Mouse (Mus musculus) lung, postnatal 0 days (tissue): Measurements from ENCODE around the gene Chic2. TPM values are rescaled to one million over a fixed set of nuclear protein-coding genes. Genes with fewer than 3 reads are reported as not detected.

Experiments
- ATAC-seq: fragments of 200-750 bp; cut with Nextera tagmentation; 2 replicates; pipeline ENCODE4 v1.8.0; 2017; ENCODE audit warnings: moderate library complexity
- DNase-seq: peaks from one replicate; pipeline ENCODE4 v3.0.0-alpha.2; 2016; ENCODE audit warnings: low spot score
- H3K27ac ChIP-seq: fragments of 300-500 bp; sonication (generic); 2 replicates; pipeline ENCODE4 v1.5.1; 2014; ENCODE audit warnings: antibody characterized with exemption, mild to moderate bottlenecking, low read length, mixed read lengths
- H3K27me3 ChIP-seq: fragments of 300-500 bp; sonication (generic); replicated peaks from 2 replicates; pipeline ENCODE4 v1.6.1; 2014; ENCODE audit warnings: low read length, mixed read lengths; ENCODE audit not compliant: insufficient read depth
- H3K36me3 ChIP-seq: fragments of 300-500 bp; sonication (generic); 2 replicates; pipeline ENCODE4 v1.6.1; 2014; ENCODE audit warnings: low read length, mixed read lengths; ENCODE audit not compliant: insufficient read depth
- H3K4me1 ChIP-seq: fragments of 300-500 bp; sonication (generic); 2 replicates; pipeline ENCODE4 v1.6.1; 2014; ENCODE audit warnings: antibody characterized with exemption, low read depth, low read length, mixed read lengths; ENCODE audit not compliant: insufficient read depth
- H3K4me2 ChIP-seq: fragments of 300-500 bp; sonication (generic); replicated peaks from 2 replicates; pipeline ENCODE4 v1.6.1; 2014; ENCODE audit warnings: low read depth, mild to moderate bottlenecking, low read length, moderate library complexity, mixed read lengths
- H3K4me3 ChIP-seq: fragments of 300-500 bp; sonication (generic); 2 replicates; pipeline ENCODE4 v1.5.1; 2014; ENCODE audit warnings: low read depth, low read length
- H3K9ac ChIP-seq: fragments of 300-500 bp; sonication (generic); replicated peaks from 2 replicates; pipeline ENCODE4 v1.6.1; 2014; ENCODE audit warnings: low read depth, mild to moderate bottlenecking
- H3K9me3 ChIP-seq: fragments of 300-500 bp; sonication (generic); 2 replicates; pipeline ENCODE4 v1.6.1; 2016; ENCODE audit warnings: low read length, mixed read lengths
- CTCF ChIP-seq: IDR thresholded peaks from 2 replicates; pipeline ENCODE4 v1.5.1; 2016; ENCODE audit warnings: antibody characterized with exemption, mild to moderate bottlenecking
- EP300 ChIP-seq: IDR thresholded peaks from 2 replicates; pipeline ENCODE4 v1.6.1; 2016; ENCODE audit warnings: antibody characterized with exemption, mild to moderate bottlenecking, control low read depth
- WGBS: fragments of 180-500 bp; shearing (Covaris S2); extraction: QIAGEN DNeasy Blood & Tissue Kit; methylation state at CpG from one replicate; pipeline ENCODE4 v1.1.7; 2014; 5-methylcytosine and 5-hydroxymethylcytosine counted together
- polyA plus RNA-seq: library from polyadenylated mRNA; unstranded; fragments of >200 nt; fragmentation: Nextera tagmentation; extraction: Ambion mirVana; gene quantifications from 2 replicates; pipeline ENCODE4 v1.2.1, GENCODE M21; 2015

Gene Chic2
- polyA plus RNA-seq, 1 experiment from 2014 or later = 56.9 TPM

GRCm38 (mm10) chr5:75046681-75047321 lies 2.2 kb upstream of the Chic2 start:
- Histone ChIP-seq H3K9ac (no peak overlapping the region), H3K4me1 (peaks cover 6% of the 10 kb centered on the region; the same call in 1 of the 2 replicates), H3K9me3 (no peaks in the 10 kb centered on the region), H3K4me3 (no peak overlapping the region), H3K27me3 (no peaks in the 10 kb centered on the region), H3K27ac (no peak overlapping the region), H3K4me2 (peak overlapping the region; percentile 32), H3K36me3 (no peaks in the 10 kb centered on the region)
- TF ChIP-seq EP300 (peak; percentile 46; the same call in 1 of the 2 replicates), CTCF (no peak)
- ATAC-seq (peak; percentile 18), DNase-seq (peak; percentile 90)
- 19% methylated on average over 15 of the region's 15 CpGs for WGBS

- WGBS = 77% methylated on average over 7 of the region's 7 CpGs
- H3K27ac ChIP-seq = no peak overlapping the region; the same call in 1 of the 2 replicates
- no peaks in the 10 kb centered on the region for H3K9me3 ChIP-seq
- DNase-seq = peak; percentile 16
- no peak for ATAC-seq
- H3K4me3 ChIP-seq = no peak overlapping the region
- H3K27me3 ChIP-seq = no peaks in the 10 kb centered on the region
- no peaks in the 10 kb centered on the region for H3K36me3 ChIP-seq
- H3K4me1 ChIP-seq = peaks cover 8% of the 10 kb centered on the region; the same call in 1 of the 2 replicates
- no peak overlapping the region for H3K4me2 ChIP-seq
- TF ChIP-seq CTCF (no peak), EP300 (no peak)
- no peak overlapping the region for H3K9ac ChIP-seq
These were observed 797 bp upstream of the Chic2 start for GRCm38 (mm10) chr5:75045371-75045770.

GRCm38 (mm10) chr5:75043621-75044301 lies 813 bp downstream of the Chic2 start:
- 1% methylated on average over 36 of the region's 36 CpGs for WGBS
- Histone ChIP-seq H3K9ac (peak overlapping the region; percentile 100), H3K4me1 (peaks cover 8% of the 10 kb centered on the region; the same call in 1 of the 2 replicates), H3K4me2 (peak overlapping the region; percentile 83), H3K9me3 (no peaks in the 10 kb centered on the region), H3K36me3 (no peaks in the 10 kb centered on the region), H3K27ac (peak overlapping the region; percentile 98), H3K4me3 (peak overlapping the region; percentile 100), H3K27me3 (no peaks in the 10 kb centered on the region)
- ATAC-seq (peak; percentile 51), DNase-seq (peak; percentile 22)
- TF ChIP-seq CTCF (no peak), EP300 (no peak)

- 2% methylated on average over 9 of the region's 9 CpGs for WGBS
- TF ChIP-seq CTCF = no peak
- TF ChIP-seq EP300 = no peak
- Histone ChIP-seq H3K27me3 (no peaks in the 10 kb centered on the region), H3K9ac (peak overlapping the region; percentile 100), H3K27ac (no peak overlapping the region), H3K4me3 (peak overlapping the region; percentile 100), H3K4me1 (peaks cover 8% of the 10 kb centered on the region; the same call in 1 of the 2 replicates), H3K9me3 (no peaks in the 10 kb centered on the region), H3K36me3 (no peaks in the 10 kb centered on the region), H3K4me2 (peak overlapping the region; percentile 83)
- DNase-seq = peak; percentile 36
- ATAC-seq = no peak
These were observed 1.5 kb downstream of the Chic2 start for GRCm38 (mm10) chr5:75043011-75043445.

GRCm38 (mm10) chr5:75039307-75039706 lies 5.3 kb downstream of the Chic2 start:
- no peak for TF ChIP-seq EP300
- no peak for TF ChIP-seq CTCF
- Histone ChIP-seq H3K4me2 (no peak overlapping the region), H3K27me3 (no peaks in the 10 kb centered on the region), H3K36me3 (no peaks in the 10 kb centered on the region), H3K4me3 (no peak overlapping the region), H3K27ac (no peak overlapping the region), H3K4me1 (peaks cover 8% of the 10 kb centered on the region; the same call in 1 of the 2 replicates), H3K9ac (no peak overlapping the region), H3K9me3 (no peaks in the 10 kb centered on the region)
- WGBS = 68% methylated on average over 1 of the region's 1 CpGs
- no peak for ATAC-seq
- no peak for DNase-seq

GRCm38 (mm10) chr5:75035475-75035874 lies 9.1 kb downstream of the Chic2 start:
- 88% methylated on average over 3 of the region's 3 CpGs for WGBS

More at GRCm38 (mm10) chr5:75035475-75035874, 9.1 kb downstream of the Chic2 start:
- no peak for TF ChIP-seq EP300
- TF ChIP-seq CTCF = no peak
- no peak for ATAC-seq
- H3K27me3 ChIP-seq = no peaks in the 10 kb centered on the region
- no peak overlapping the region for H3K4me3 ChIP-seq
- no peaks in the 10 kb centered on the region for H3K9me3 ChIP-seq
- no peak overlapping the region for H3K4me2 ChIP-seq
- H3K4me1 ChIP-seq = no peaks in the 10 kb centered on the region
- H3K36me3 ChIP-seq = no peaks in the 10 kb centered on the region; the same call in 1 of the 2 replicates
- H3K27ac ChIP-seq = no peak overlapping the region
- DNase-seq = no peak
- H3K9ac ChIP-seq = no peak overlapping the region
